Mouse (Mus musculus) heart, postnatal 0 days (tissue): ENCODE measurements at regions not wholly inside any gene's neighbourhood (a gene's known extent, or its start where the extent isn't known, plus 50 kb on each side); places are given as distances from the start of the nearest gene placed in this dataset.

Experiments
- CTCF ChIP-seq: IDR thresholded peaks from 2 replicates; pipeline ENCODE4 v1.5.1; 2016; ENCODE audit warnings: antibody characterized with exemption, control low read depth, low read depth
- EP300 ChIP-seq: IDR thresholded peaks from 2 replicates; pipeline ENCODE4 v1.6.1; 2016; ENCODE audit warnings: antibody characterized with exemption, low read depth

DNA sequence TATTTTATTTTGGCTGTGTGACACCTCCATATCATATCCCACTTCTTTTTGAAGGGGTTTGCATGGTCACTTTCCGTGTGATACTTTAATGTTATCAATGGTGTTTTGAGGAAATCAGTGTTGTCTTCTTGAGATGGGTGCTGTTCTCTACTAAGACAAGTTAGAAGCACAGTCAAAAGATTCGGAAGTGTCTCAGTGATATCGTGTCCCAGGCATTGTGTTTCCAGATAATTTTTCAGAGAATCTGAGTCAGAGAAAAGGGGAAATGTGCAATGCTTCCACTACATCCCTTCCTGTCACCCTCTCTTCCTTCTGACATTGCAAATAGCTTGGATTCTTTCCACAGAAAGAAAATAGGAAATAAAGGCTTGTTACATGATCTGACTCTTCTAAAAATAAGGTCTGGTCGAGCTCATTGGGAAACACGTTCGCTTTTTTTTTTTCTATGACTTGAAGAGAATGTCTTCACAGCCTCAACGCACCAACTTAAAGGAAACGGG lies 54.6 kb downstream of the Ch25h start:
- TF ChIP-seq EP300 (no peak), CTCF (no peak)
